In genomic region chr11:68408127-68408526, GRCm38 (mm10) we compare ENCODE assay signal across 8 mouse cellular contexts. TPM values are rescaled to one million over a fixed set of nuclear protein-coding genes. Genes with fewer than 3 reads are reported as not detected.
DNase-seq lines count a peak whose midpoint lies in the region; ATAC-seq and TF ChIP-seq lines count a peak whose summit lies in the region.

No protein-coding gene starts in this region.

- no peak overlapping the region for H3K4me3 ChIP-seq in kidney, adult 2 months (ENCODE audit: insufficient read depth, low read depth, low read length)
- H3K4me3 ChIP-seq in limb, embryonic 14.5 days (replicated peaks; ENCODE audit: low read length): no peak overlapping the region
- no peak overlapping the region for H3K4me3 ChIP-seq in neural tube, embryonic 13.5 days

- H3K27me3 ChIP-seq in kidney, adult 2 months (replicated peaks; ENCODE audit: control insufficient read depth, insufficient read depth, low read length): no peaks in the 10 kb centered on the region
- 0 out of 2 replicates have a peak, but pooled peaks cover 4% of the 10 kb centered on the region for H3K27me3 ChIP-seq in limb, embryonic 14.5 days (ENCODE audit: control insufficient read depth, insufficient read depth, low read length)
- peaks cover 37% of the 10 kb centered on the region for H3K27me3 ChIP-seq in neural tube, embryonic 13.5 days

- ATAC-seq in limb, embryonic 14.5 days (ENCODE audit: low FRiP score, low read depth): peak; percentile 68; the same call in 1 of the 2 replicates
- peak; percentile 50 for ATAC-seq in neural tube, embryonic 13.5 days (ENCODE audit: low read depth)

- H3K4me2 ChIP-seq in limb, embryonic 14.5 days (replicated peaks; ENCODE audit: low read depth, low read length, severe bottlenecking): no peak overlapping the region
- H3K4me2 ChIP-seq in neural tube, embryonic 13.5 days: no peak overlapping the region

- DNase-seq in 3T3-L1 (ENCODE audit: low read depth, low spot score) (peak; percentile 91), ES-CJ7 (ENCODE audit: low read depth, low spot score) (peak; percentile 83)
- peak; percentile 71 for DNase-seq in cerebellum, adult 11 months
- DNase-seq in forelimb bud, embryonic 11.5 days (ENCODE audit: low read depth, low spot score): peak; percentile 80
- peak; percentile 80 for DNase-seq in kidney, adult 2 months
- DNase-seq in limb, embryonic 14.5 days (ENCODE audit: low spot score): peak; percentile 89
- DNase-seq in urinary bladder, postnatal 25 days (ENCODE audit: low spot score): peak; percentile 77

- no peak overlapping the region for H3K9ac ChIP-seq in limb, embryonic 14.5 days (ENCODE audit: low read depth, low read length, severe bottlenecking)
- H3K9ac ChIP-seq in neural tube, embryonic 13.5 days: no peak overlapping the region

- H3K9me3 ChIP-seq in limb, embryonic 14.5 days (ENCODE audit: control insufficient read depth, low read length): no peaks in the 10 kb centered on the region
- no peaks in the 10 kb centered on the region for H3K9me3 ChIP-seq in neural tube, embryonic 13.5 days

- no peak overlapping the region for H3K27ac ChIP-seq in kidney, adult 2 months (ENCODE audit: insufficient read depth, low read depth, low read length)
- no peak overlapping the region for H3K27ac ChIP-seq in limb, embryonic 14.5 days (replicated peaks; ENCODE audit: low read depth, low read length)
- H3K27ac ChIP-seq in neural tube, embryonic 13.5 days (replicated peaks): no peak overlapping the region

- TF ChIP-seq POLR2A in kidney, adult 2 months (IDR thresholded peaks at IDR 0.05; ENCODE audit: low read depth, low read length): no peak
- TF ChIP-seq POLR2A in limb, embryonic 14.5 days (IDR thresholded peaks at IDR 0.05; ENCODE audit: borderline replicate concordance, extremely low read depth, insufficient read depth, insufficient read length): no peak

- H3K4me1 ChIP-seq in kidney, adult 2 months (ENCODE audit: control insufficient read depth, insufficient read depth, low read length): no peaks in the 10 kb centered on the region
- H3K4me1 ChIP-seq in limb, embryonic 14.5 days (ENCODE audit: control insufficient read depth, insufficient read depth, low read length): no peaks in the 10 kb centered on the region
- no peaks in the 10 kb centered on the region for H3K4me1 ChIP-seq in neural tube, embryonic 13.5 days (replicated peaks)

- no peaks in the 10 kb centered on the region for H3K36me3 ChIP-seq in kidney, adult 2 months (ENCODE audit: control insufficient read depth, insufficient read depth, low read length)
- H3K36me3 ChIP-seq in limb, embryonic 14.5 days (ENCODE audit: control insufficient read depth, insufficient read depth, low read length): no peaks in the 10 kb centered on the region
- H3K36me3 ChIP-seq in neural tube, embryonic 13.5 days: no peaks in the 10 kb centered on the region

- TF ChIP-seq CTCF in kidney, adult 2 months (conservative IDR thresholded peaks at IDR 0.05; ENCODE audit: insufficient read depth, insufficient read length, low read depth, low read length): peak; percentile 80

- WGBS in kidney, adult 2 months: 61% methylated on average over 2 of the region's 2 CpGs
- WGBS in limb, embryonic 14.5 days: 54% methylated on average over 2 of the region's 2 CpGs
- WGBS in neural tube, embryonic 13.5 days: 59% methylated on average over 2 of the region's 2 CpGs

RNA-seq across cellular contexts. Expression of gene Ntn1, which starts 7.5 kb away (rescaled TPM):
- 24.4 and 33.1 TPM in 2 replicates for polyA plus RNA-seq in kidney, adult 2 months (2012; rRNA removed)
- polyA plus RNA-seq in limb, embryonic 14.5 days (2012; rRNA removed): 18.5 and 22.0 TPM in 2 replicates
- 3.5 and 4.7 TPM in 2 replicates for polyA plus RNA-seq in limb, embryonic 14.5 days (2014; fragmentation: Nextera tagmentation; extraction: Ambion mirVana)
- polyA plus RNA-seq in neural tube, embryonic 13.5 days (2015; fragmentation: Nextera tagmentation; extraction: Ambion mirVana): 31.3 and 35.3 TPM in 2 replicates

RNA-seq across cellular contexts. Expression of gene Pik3r5, which starts 23.8 kb away (rescaled TPM):
- polyA plus RNA-seq in kidney, adult 2 months (2012; rRNA removed): 0.83 and 2.2 TPM in 2 replicates
- 1.2 and 1.5 TPM in 2 replicates for polyA plus RNA-seq in limb, embryonic 14.5 days (2012; rRNA removed)
- 0.52 and 0.95 TPM in 2 replicates for polyA plus RNA-seq in limb, embryonic 14.5 days (2014; fragmentation: Nextera tagmentation; extraction: Ambion mirVana)
- 1.3 and 1.6 TPM in 2 replicates for polyA plus RNA-seq in neural tube, embryonic 13.5 days (2015; fragmentation: Nextera tagmentation; extraction: Ambion mirVana)
